Mouse (Mus musculus): ENCODE data around the gene Prdm11.

The Prdm11 gene

GRCm38 (mm10) chr2:92967032-92967838 lies 78.7 kb downstream of the Prdm11 start:
- in situ Hi-C loops (cut with MboI, MseI), result no loop called here

- in situ Hi-C loops (cut with MboI, MseI), result no loop called here
Measured at GRCm38 (mm10) chr2:92966257-92966656, 79.7 kb downstream of the Prdm11 start.

DNA sequence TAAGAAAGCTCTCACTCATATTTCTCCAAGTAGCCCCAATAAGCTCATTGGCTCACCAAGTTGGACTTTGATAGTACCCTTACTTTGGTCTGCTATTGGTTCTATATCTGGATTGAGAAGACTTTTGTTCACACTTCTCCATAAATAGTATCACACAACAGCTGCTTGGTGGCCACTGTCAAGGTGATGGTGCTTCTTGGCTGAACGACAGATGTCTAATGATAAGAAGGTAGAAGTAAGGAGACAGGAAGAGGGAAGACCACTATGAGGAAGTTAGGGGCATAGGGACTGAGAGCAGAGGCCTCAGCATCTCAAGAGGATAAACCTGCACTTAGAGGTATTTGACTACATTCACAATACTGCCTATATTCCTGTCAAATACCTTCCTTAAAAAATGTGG lies 81.6 kb downstream of the Prdm11 start:
- in situ Hi-C loops (cut with MboI, MseI), result no loop called here

DNA sequence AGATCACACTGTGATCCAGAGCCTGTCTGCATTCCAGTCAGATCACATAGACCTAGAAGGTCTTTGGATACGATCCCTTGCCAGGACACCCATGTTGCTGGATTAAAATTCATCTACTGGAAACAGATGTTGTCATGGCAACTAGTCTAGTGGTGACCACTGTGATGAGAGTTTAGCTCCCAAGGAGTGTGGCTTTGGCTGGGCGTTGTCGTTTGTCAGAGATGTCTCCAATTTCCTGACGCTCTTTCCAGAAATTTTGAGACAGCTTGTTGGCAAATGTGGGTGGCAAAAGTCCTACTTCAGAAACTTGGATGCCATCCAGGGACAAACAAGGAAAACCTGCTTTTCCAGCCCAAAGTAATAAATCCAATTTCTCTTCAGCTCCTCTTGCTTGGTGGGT lies 87.3 kb downstream of the Prdm11 start:
- in situ Hi-C loops (cut with MboI, MseI), result no loop called here

DNA sequence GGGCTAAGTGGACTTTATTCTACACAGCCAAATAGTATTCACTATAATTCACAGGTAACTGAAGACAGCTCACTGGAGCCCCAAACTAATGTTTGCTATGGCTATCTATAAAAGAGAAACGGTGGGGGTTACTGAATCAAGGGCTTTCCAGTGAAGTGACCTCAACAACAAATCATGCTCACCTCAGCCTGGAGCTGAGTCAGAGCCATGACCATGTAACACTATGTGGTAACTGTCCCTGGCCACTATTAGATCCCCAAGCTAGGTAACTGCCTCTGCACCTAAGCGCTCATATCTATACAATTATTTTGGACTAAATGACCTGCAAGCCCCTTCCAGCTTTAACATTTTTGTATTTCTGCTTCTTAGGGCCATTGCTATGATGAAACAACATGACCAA lies 89.0 kb downstream of the Prdm11 start:
- in situ Hi-C loops (cut with MboI, MseI), result no loop called here

DNA sequence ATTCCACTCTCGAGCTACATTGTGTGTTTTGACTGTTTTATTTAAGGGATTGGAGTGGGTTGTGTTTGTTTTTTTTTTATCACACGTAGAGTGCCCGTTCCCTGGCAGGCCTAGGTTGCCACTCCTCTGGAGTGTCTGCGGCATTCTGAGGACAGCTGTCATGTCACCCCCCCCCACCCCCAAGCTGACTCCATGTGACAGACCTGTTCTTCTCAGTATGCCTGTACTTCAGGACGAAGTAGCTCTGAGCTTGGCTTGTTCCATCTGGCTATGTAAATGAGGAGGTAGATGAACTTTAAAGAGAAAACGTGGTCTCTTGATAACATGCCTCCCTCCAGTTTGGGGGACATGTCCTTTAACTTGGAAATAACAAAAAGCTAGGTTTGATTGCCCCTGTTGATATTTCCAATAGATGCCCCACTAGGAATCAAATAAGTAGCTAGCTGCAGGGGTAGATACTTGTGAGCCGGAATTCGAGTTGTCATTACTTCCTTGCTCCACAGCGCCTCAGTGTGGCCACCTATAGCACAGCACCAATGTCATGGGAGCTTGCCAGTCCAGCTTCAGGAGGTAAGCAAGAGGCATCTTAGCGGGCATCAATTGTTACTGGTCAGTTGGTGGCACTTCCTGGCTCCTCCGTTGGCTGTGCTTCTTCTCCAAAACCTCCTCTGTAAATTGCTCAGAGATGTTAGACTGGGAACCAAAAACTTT lies 91.4 kb downstream of the Prdm11 start:
- in situ Hi-C loops (cut with MboI, MseI), result loop anchor here (5.0 kb wide), 1 partner anchor 57 kb away; no protein-coding TSS in a partner anchor

- in situ Hi-C loops (cut with MboI, MseI), result loop anchor here (5.0 kb wide), 1 partner anchor 56 kb away; no protein-coding TSS in a partner anchor
Measured at GRCm38 (mm10) chr2:92953450-92953849, 92.5 kb downstream of the Prdm11 start.

DNA sequence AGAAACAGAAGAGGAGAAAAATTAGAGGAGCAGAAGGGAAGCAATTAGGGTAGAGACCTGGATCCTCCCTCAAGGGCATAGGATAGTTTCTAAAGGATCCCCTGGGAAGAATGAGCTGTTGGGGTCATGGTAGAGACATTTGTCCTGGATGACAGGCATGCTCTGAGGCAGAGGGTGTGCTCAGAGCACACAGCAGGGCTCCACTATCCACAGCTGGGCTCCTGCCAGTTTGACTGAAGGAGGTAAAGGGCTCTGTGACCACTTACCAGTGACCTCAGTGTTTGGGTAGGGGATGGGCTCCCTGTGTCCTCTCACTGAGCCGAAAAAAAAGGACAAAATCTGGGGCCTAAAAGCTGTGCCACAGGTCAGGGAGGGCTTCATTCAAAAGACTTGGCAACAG lies 96.4 kb downstream of the Prdm11 start:
- in situ Hi-C loops (cut with MboI, MseI), result no loop called here

GRCm38 (mm10) chr2:92948699-92949300 lies 97.2 kb downstream of the Prdm11 start:
- in situ Hi-C loops (cut with MboI, MseI), result no loop called here

- in situ Hi-C loops (cut with MboI, MseI), result no loop called here
Measured at GRCm38 (mm10) chr2:92947981-92948698, 97.8 kb downstream of the Prdm11 start.

DNA sequence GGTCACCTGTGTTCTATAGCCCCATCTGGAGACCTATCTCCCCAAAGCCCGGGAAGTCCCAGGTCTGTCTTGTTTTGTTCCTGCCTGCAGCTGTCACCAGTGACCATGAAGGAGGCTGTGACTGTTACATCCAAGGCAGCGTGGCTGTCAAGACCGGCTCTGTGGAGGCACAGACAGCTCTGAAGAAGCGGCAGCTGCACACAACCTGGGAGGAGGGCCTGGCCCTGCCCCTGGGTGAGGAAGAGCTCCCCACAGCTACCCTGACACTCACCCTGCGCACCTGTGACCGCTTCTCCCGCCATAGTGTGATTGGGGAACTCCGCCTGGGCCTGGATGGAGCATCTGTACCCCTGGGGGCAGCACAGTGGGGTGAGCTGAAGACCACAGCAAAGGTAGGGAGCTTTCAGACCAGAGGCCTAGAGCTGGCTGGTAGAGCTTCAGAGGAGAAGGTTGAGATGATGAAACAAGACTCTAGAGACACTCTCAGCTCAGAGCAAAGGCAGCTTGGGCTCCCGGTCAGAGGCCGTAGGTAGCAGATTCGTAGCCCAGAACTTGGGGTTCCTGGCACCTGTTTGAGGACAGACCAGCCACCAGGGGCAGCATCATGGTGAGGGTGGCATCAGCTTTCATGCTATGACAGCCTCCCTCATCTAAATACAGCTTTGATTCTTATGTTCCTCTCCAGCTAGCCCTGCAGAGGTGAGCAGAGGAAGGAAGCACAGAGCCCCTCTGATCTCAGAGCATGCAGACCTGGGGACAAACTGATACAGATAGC lies 100.0 kb downstream of the Prdm11 start:
- in situ Hi-C loops (cut with MboI, MseI), result no loop called here

- in situ Hi-C loops (cut with MboI, MseI), result no loop called here
Measured at GRCm38 (mm10) chr2:92945125-92945746, 100.7 kb downstream of the Prdm11 start.

DNA sequence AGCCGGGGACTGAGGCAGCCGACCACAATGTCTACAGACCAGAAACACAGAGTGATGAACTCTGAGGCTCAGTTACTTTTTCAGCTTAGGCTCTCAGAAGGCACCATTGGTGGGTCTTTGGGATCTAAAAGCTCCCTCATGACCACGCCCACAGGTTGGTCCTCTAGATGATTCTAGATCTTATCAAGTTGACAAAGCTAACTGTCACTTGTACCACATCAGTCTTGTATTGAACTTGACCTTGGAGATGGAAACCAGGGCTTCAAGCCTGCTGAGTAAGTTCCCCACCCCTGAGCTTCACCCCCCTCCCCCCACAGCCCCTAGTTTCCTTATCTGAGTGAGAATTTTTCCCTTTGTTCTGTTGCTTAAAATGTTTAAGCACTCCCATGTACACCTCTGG lies 101.6 kb downstream of the Prdm11 start:
- in situ Hi-C loops (cut with MboI, MseI), result no loop called here

DNA sequence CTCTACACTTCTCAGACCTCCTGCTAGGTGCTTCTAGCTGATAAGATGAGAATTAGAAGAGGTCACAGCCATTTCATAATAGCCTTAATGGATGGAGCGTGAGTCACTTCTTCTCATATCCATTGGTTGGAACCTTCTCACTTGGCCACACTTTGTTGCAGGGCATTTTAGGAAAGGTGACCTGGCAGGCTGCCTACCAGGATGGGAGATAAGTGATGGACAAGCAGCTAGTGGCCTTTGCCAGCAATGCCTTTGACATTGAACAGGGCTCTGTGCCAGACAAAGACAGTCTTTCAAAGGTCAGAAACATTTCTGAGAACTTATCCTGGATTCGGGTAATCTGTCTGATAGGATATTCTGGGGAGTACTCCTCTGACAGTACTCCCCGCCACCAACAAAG lies 102.6 kb downstream of the Prdm11 start:
- in situ Hi-C loops (cut with MboI, MseI), result no loop called here

DNA sequence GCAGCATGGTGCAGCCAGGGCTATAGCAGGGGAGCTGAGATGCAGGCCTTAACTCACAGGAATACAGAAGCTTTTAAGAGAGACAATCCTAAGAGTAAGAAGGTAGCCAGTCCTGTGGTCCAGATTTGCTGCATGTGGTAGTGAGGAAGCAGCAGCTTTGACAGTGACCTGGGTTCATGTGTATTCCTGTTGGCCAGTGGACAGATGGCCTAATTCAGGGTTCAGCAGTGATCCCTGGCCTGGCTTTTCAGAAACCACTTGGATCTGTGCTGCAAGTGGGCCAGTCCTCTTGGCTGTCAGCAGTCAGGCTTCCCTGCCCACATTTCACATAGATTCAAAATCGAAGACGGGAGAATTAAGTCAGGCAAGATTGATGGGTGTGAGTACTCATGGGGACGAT lies 104.5 kb downstream of the Prdm11 start:
- in situ Hi-C loops (cut with MboI, MseI), result no loop called here

- in situ Hi-C loops (cut with MboI, MseI), result no loop called here
Measured at GRCm38 (mm10) chr2:92940963-92941362, 105.0 kb downstream of the Prdm11 start.

DNA sequence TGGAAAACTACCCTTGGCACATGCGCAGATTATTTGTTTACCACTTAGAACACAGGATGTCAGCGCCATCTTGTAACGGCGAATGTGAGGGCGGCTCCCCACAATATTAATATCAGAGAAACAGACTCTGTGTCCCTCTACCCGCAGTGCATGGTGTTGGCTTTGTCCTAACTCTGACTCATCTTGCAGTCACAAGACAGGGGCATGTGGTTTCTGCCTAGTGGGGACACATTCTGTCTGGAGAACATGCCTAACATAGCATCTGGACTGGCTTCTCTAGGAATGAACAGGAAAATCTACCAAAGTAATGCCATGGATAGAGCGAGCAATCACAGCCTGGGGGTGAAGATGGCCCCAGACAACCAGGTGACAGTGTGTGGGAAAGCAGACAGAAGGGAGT lies 107.1 kb downstream of the Prdm11 start:
- in situ Hi-C loops (cut with MboI, MseI), result no loop called here

DNA sequence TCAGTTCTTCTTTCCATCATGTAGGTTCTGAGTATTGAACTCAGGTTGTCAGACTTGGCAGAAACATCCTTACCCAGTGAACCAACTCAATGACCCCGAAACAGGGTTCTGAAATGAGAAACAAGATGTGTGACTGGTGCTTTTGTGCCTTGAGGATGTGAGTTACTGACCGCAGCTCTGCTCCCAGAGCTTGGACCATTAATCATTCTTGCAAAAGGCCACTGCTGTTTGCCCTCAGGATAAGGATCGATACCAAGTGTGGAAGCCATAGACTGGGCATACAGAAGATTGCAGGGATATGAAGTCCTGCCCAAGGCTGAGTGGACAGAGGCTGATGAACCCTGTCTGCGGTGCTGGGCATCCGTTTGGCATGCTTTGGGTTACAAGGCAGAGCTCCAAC lies 107.9 kb downstream of the Prdm11 start:
- in situ Hi-C loops (cut with MboI, MseI), result no loop called here

- in situ Hi-C loops (cut with MboI, MseI), result no loop called here
Measured at GRCm38 (mm10) chr2:92935483-92935882, 110.5 kb downstream of the Prdm11 start.

- in situ Hi-C loops (cut with MboI, MseI), result no loop called here
Measured at GRCm38 (mm10) chr2:92934312-92934982, 111.5 kb downstream of the Prdm11 start.

Measured in T-helper 2 cell (primary cell).